Mouse (Mus musculus): Measurements from ENCODE around the gene Abt1. TPM values are rescaled to one million over a fixed set of nuclear protein-coding genes. Genes with fewer than 3 reads are reported as not detected.
A peak's percentile ranks its signal among the peaks of the same experiment; 100 is the strongest.

The Abt1 gene
- polyA plus RNA-seq, 2 experiments: 9.9 to 12.2 TPM

DNA sequence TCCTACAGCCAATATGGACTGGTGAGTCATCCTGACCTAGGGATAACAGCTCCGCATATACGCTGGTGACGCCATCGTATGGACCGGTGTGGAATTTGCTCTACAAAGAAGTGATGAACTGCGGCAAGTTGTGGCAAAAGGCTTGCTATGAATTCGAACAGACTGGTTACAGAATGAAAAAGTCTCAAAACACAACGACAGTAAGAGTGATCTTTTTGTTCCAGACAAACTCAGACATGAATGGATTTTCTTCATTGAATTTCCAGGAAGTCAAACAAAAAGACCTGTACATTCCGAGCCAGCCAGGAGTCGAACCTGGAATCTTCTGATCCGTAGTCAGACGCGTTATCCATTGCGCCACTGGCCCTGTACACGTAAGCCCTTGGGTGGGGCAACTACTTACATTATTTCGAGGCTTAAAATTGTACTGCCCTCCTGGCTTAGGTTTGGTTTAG lies 22.9 kb upstream of the Abt1 start:
- Histone ChIP-seq H3K4me3 (replicated peaks; ENCODE audit: low read length) (peak overlapping the region; percentile 60), H3K9me3 (ENCODE audit: control insufficient read depth, low read length) (no peaks in the 10 kb centered on the region), H3K27ac (replicated peaks; ENCODE audit: low read depth, low read length) (peak overlapping the region; percentile 97), H3K4me2 (replicated peaks; ENCODE audit: low read depth, low read length, severe bottlenecking) (peak overlapping the region; percentile 50), H3K9ac (ENCODE audit: low read depth, low read length, severe bottlenecking) (peak overlapping the region; percentile 43), H3K27me3 (ENCODE audit: control insufficient read depth, insufficient read depth, low read length) (no peaks in the 10 kb centered on the region), H3K36me3 (ENCODE audit: control insufficient read depth, insufficient read depth, low read length) (no peaks in the 10 kb centered on the region), H3K4me1 (ENCODE audit: control insufficient read depth, insufficient read depth, low read length) (0 out of 2 replicates have a peak, but pooled peaks cover 4% of the 10 kb centered on the region)
- under 1% methylated on average over 16 of the region's 16 CpGs for WGBS
- no peak for TF ChIP-seq POLR2A (IDR thresholded peaks at IDR 0.05; ENCODE audit: borderline replicate concordance, extremely low read depth, insufficient read depth, insufficient read length)
- peak; percentile 59 for ATAC-seq (ENCODE audit: low FRiP score, low read depth)
- DNase-seq (ENCODE audit: low spot score): peak; percentile 89

DNA sequence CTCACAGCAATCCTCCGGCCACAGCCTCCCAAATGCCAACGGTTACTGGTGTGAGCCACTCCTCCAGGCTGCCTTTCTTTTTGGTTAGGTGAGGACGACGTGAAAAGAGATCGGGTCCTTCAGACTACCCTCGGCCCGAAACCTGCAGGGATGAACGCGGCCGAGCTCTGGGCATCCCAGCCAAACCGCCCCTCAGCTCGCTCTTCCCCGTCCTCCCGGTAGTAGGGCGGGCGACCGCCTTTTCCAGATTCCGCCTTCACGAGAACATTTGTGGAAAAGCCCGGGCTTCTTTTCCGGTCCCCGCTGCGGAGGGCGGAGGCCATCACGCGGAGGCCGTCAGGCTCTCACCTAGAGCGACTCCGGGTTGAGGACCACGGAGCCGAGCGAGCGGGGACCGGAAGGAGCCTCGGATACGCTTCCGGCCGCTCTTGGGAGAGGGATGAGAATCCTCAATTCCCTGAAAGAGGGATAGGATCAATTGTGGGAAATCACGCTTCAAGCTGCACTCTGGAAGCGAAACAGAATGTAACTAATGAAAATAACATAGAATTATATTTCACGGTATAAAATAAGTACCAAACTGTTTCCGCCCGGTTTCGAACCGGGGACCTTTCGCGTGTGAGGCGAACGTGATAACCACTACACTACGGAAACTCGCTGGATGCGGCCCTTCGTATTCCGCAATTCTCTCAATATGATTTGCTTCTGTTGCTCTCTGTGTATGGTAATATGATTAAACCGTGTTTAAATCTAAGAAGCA lies 22.1 kb upstream of the Abt1 start:
- Histone ChIP-seq H3K27me3 (ENCODE audit: control insufficient read depth, insufficient read depth, low read length) (no peaks in the 10 kb centered on the region), H3K4me1 (ENCODE audit: control insufficient read depth, insufficient read depth, low read length) (0 out of 2 replicates have a peak, but pooled peaks cover 4% of the 10 kb centered on the region), H3K9ac (ENCODE audit: low read depth, low read length, severe bottlenecking) (peak overlapping the region; percentile 84), H3K36me3 (ENCODE audit: control insufficient read depth, insufficient read depth, low read length) (no peaks in the 10 kb centered on the region), H3K9me3 (ENCODE audit: control insufficient read depth, low read length) (no peaks in the 10 kb centered on the region), H3K4me2 (replicated peaks; ENCODE audit: low read depth, low read length, severe bottlenecking) (peak overlapping the region; percentile 50), H3K4me3 (replicated peaks; ENCODE audit: low read length) (peak overlapping the region; percentile 60), H3K27ac (replicated peaks; ENCODE audit: low read depth, low read length) (peak overlapping the region; percentile 97)
- peak; percentile 91 for ATAC-seq (ENCODE audit: low FRiP score, low read depth)
- WGBS: under 1% methylated on average over 54 of the region's 55 CpGs
- DNase-seq (ENCODE audit: low spot score): peak; percentile 98
- peak; percentile 68; the same call in 1 of the 2 replicates for TF ChIP-seq POLR2A (IDR thresholded peaks at IDR 0.05; ENCODE audit: borderline replicate concordance, extremely low read depth, insufficient read depth, insufficient read length)

DNA sequence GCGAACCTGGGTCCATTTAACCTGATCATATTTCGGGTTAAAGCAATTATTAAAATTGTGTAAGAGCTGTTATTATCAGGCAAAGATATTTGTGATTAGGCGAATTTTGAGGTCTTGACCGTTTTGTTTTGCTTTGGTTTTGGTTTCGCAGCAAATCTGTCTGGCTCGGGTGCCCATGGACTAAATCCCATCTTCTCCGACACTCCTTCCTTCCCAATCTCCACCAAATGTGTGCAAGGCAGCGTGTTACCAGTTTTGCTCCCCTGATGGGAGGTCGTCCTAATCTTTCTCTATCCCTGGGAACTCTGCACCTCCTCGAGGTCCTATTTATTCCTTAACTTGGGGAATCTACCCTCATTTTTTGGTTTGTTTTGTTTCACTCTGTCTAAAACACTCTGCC lies 21.5 kb upstream of the Abt1 start:
- DNase-seq (ENCODE audit: low spot score): no peak
- 3% methylated on average over 10 of the region's 10 CpGs for WGBS
- peak overlapping the region; percentile 97 for H3K27ac ChIP-seq (replicated peaks; ENCODE audit: low read depth, low read length)
- TF ChIP-seq POLR2A (IDR thresholded peaks at IDR 0.05; ENCODE audit: borderline replicate concordance, extremely low read depth, insufficient read depth, insufficient read length): no peak
- no peaks in the 10 kb centered on the region for H3K9me3 ChIP-seq (ENCODE audit: control insufficient read depth, low read length)
- H3K36me3 ChIP-seq (ENCODE audit: control insufficient read depth, insufficient read depth, low read length): no peaks in the 10 kb centered on the region
- no peaks in the 10 kb centered on the region for H3K27me3 ChIP-seq (ENCODE audit: control insufficient read depth, insufficient read depth, low read length)
- H3K9ac ChIP-seq (ENCODE audit: low read depth, low read length, severe bottlenecking): peak overlapping the region; percentile 84
- ATAC-seq (ENCODE audit: low FRiP score, low read depth): no peak
- peak overlapping the region; percentile 60 for H3K4me3 ChIP-seq (replicated peaks; ENCODE audit: low read length)
- H3K4me1 ChIP-seq (ENCODE audit: control insufficient read depth, insufficient read depth, low read length): 0 out of 2 replicates have a peak, but pooled peaks cover 4% of the 10 kb centered on the region
- peak overlapping the region; percentile 50 for H3K4me2 ChIP-seq (replicated peaks; ENCODE audit: low read depth, low read length, severe bottlenecking)

DNA sequence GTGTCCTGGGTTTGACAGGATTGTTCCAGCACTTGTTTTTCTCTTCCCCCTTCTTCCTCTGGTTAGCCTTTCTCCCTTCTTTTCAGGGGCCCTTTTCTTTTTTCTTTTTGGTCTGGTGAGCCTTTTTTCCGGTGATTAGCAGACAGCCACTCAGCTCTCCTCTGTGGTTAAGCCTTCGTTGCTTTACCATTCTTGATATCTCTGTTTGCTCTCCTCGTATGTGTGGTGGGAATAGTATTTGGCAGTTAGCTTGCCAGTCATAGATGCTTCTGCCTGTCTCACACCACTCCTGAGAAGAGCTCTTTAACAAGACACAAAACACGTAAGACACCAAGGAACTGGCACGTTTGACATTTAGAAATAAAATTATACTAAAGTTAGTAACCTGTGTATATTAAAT lies 20.8 kb upstream of the Abt1 start:
- 71% methylated on average over 5 of the region's 5 CpGs for WGBS
- Histone ChIP-seq H3K36me3 (ENCODE audit: control insufficient read depth, insufficient read depth, low read length) (no peaks in the 10 kb centered on the region), H3K4me1 (ENCODE audit: control insufficient read depth, insufficient read depth, low read length) (0 out of 2 replicates have a peak, but pooled peaks cover 4% of the 10 kb centered on the region), H3K4me2 (replicated peaks; ENCODE audit: low read depth, low read length, severe bottlenecking) (peak overlapping the region; percentile 50), H3K4me3 (replicated peaks; ENCODE audit: low read length) (peak overlapping the region; percentile 60), H3K27ac (replicated peaks; ENCODE audit: low read depth, low read length) (0 out of 2 replicates have a peak overlapping the region, but pooled peaks have one; percentile 50), H3K9me3 (ENCODE audit: control insufficient read depth, low read length) (no peaks in the 10 kb centered on the region), H3K9ac (ENCODE audit: low read depth, low read length, severe bottlenecking) (no peak overlapping the region), H3K27me3 (ENCODE audit: control insufficient read depth, insufficient read depth, low read length) (no peaks in the 10 kb centered on the region)
- ATAC-seq (ENCODE audit: low FRiP score, low read depth) (no peak), DNase-seq (ENCODE audit: low spot score) (no peak)
- no peak for TF ChIP-seq POLR2A (IDR thresholded peaks at IDR 0.05; ENCODE audit: borderline replicate concordance, extremely low read depth, insufficient read depth, insufficient read length)

- H3K9ac ChIP-seq (ENCODE audit: low read depth, low read length, severe bottlenecking): no peak overlapping the region
- H3K36me3 ChIP-seq (ENCODE audit: control insufficient read depth, insufficient read depth, low read length): no peaks in the 10 kb centered on the region
- no peaks in the 10 kb centered on the region for H3K27me3 ChIP-seq (ENCODE audit: control insufficient read depth, insufficient read depth, low read length)
- 65% methylated on average over 10 of the region's 10 CpGs for WGBS
- no peak overlapping the region for H3K4me2 ChIP-seq (replicated peaks; ENCODE audit: low read depth, low read length, severe bottlenecking)
- DNase-seq (ENCODE audit: low spot score) (no peak), ATAC-seq (ENCODE audit: low FRiP score, low read depth) (no peak)
- 0 out of 2 replicates have a peak, but pooled peaks cover 4% of the 10 kb centered on the region for H3K4me1 ChIP-seq (ENCODE audit: control insufficient read depth, insufficient read depth, low read length)
- no peak overlapping the region for H3K27ac ChIP-seq (replicated peaks; ENCODE audit: low read depth, low read length)
- no peak for TF ChIP-seq POLR2A (IDR thresholded peaks at IDR 0.05; ENCODE audit: borderline replicate concordance, extremely low read depth, insufficient read depth, insufficient read length)
- H3K4me3 ChIP-seq (replicated peaks; ENCODE audit: low read length): no peak overlapping the region
- no peaks in the 10 kb centered on the region for H3K9me3 ChIP-seq (ENCODE audit: control insufficient read depth, low read length)
These were observed 16.2 kb upstream of the Abt1 start for GRCm38 (mm10) chr13:23439901-23440300.
